Mouse (Mus musculus) myocyte (in vitro differentiated cells): ENCODE measurements around the gene Hist1h2ac. TPM values are rescaled to one million over a fixed set of nuclear protein-coding genes. Genes with fewer than 3 reads are reported as not detected.
"Not testable (repeated sequence)": the region's sequence is repeated elsewhere in the genome, so short reads cannot be mapped to it uniquely, and the experiment has no call there.

ENCODE experiments used
- H3K27me3 ChIP-seq: one replicate; pipeline ENCODE4 v1.6.1; 2011; ENCODE audit not compliant: control insufficient read depth, insufficient read depth, insufficient read length
- H3K36me3 ChIP-seq: one replicate; pipeline ENCODE4 v1.6.1; 2011; ENCODE audit not compliant: control insufficient read depth, insufficient read depth
- H3K4me2 ChIP-seq: one replicate; pipeline ENCODE4 v1.6.1; 2011; ENCODE audit warnings: low read depth, control low read depth
- H3K4me3 ChIP-seq: one replicate; pipeline ENCODE4 v1.5.1; 2011; ENCODE audit warnings: mild to moderate bottlenecking, control low read depth, moderate library complexity
- H3K79me2 ChIP-seq: one replicate; pipeline ENCODE4 v1.6.1; 2011; ENCODE audit not compliant: control insufficient read depth, insufficient read depth
- H3ac ChIP-seq: one replicate; pipeline ENCODE4 v1.6.1; 2011; ENCODE audit not compliant: control insufficient read depth, insufficient read length
- CEBPB ChIP-seq: IDR thresholded peaks from 2 replicates; pipeline ENCODE4 v1.6.1; 2011; ENCODE audit warnings: mild to moderate bottlenecking, moderate library complexity; ENCODE audit not compliant: poor library complexity, insufficient read depth, severe bottlenecking
- E2F4 ChIP-seq: IDR thresholded peaks from one replicate; pipeline ENCODE4 v1.6.1; 2011; ENCODE audit warnings: mild to moderate bottlenecking, control low read depth, moderate library complexity; ENCODE audit not compliant: insufficient read depth
- MAX ChIP-seq: IDR thresholded peaks from one replicate; pipeline ENCODE4 v1.6.1; 2011; ENCODE audit warnings: low read depth, mild to moderate bottlenecking, control low read depth
- MYOD1 ChIP-seq, 3 experiments: IDR thresholded peaks; one replicate each; pipeline ENCODE4 v1.6.1; 2011; ENCODE audit warnings: control low read depth in 2 of 3, low read depth in 2 of 3, mild to moderate bottlenecking in 2 of 3, moderate library complexity in 1 of 3; ENCODE audit not compliant: insufficient read length in 2 of 3, control insufficient read depth in 1 of 3
- MYOG ChIP-seq, 3 experiments: IDR thresholded peaks; one replicate each; pipeline ENCODE4 v1.6.1; 2011; ENCODE audit warnings: control low read depth in 2 of 3, low read depth in 2 of 3, mild to moderate bottlenecking in 2 of 3; ENCODE audit not compliant: insufficient read length in 2 of 3, control insufficient read depth in 1 of 3, insufficient read depth in 1 of 3
- POLR2A ChIP-seq: IDR thresholded peaks from one replicate; pipeline ENCODE4 v1.6.1; 2011; ENCODE audit warnings: low read depth, mild to moderate bottlenecking, control low read depth, moderate library complexity; ENCODE audit not compliant: insufficient read length
- POLR2AphosphoS2 ChIP-seq: IDR thresholded peaks from one replicate; pipeline ENCODE4 v1.6.1; 2011; ENCODE audit warnings: low read depth, control low read depth; ENCODE audit not compliant: insufficient read length
- REST ChIP-seq: IDR thresholded peaks from one replicate; pipeline ENCODE4 v1.6.1; 2011; ENCODE audit warnings: mild to moderate bottlenecking, control low read depth, moderate library complexity; ENCODE audit not compliant: insufficient read depth, insufficient read length
- SRF ChIP-seq: IDR thresholded peaks from one replicate; pipeline ENCODE4 v1.6.1; 2011; ENCODE audit warnings: low read depth; ENCODE audit not compliant: control insufficient read depth, insufficient read length
- TCF12 ChIP-seq: IDR thresholded peaks from one replicate; pipeline ENCODE4 v1.6.1; 2011; ENCODE audit warnings: mild to moderate bottlenecking, control low read depth; ENCODE audit not compliant: poor library complexity, insufficient read depth, severe bottlenecking
- TCF3 ChIP-seq: IDR thresholded peaks from one replicate; pipeline ENCODE4 v1.6.1; 2011; ENCODE audit warnings: low read depth, control low read depth; ENCODE audit not compliant: insufficient read length
- USF1 ChIP-seq: IDR thresholded peaks from one replicate; pipeline ENCODE4 v1.6.1; 2011; ENCODE audit warnings: low read depth, mild to moderate bottlenecking, control low read depth, moderate library complexity
- polyA plus RNA-seq: library from polyadenylated mRNA; unstranded; fragments of >200 nt; fragmentation: generic; extraction: Trizol; gene quantifications from one replicate; pipeline ENCODE4 v1.2.1, GENCODE M21; 2012; ENCODE audit warnings: missing spikeins

Hist1h2ac gene
- polyA plus RNA-seq, 1 experiment: 1.3 TPM

DNA sequence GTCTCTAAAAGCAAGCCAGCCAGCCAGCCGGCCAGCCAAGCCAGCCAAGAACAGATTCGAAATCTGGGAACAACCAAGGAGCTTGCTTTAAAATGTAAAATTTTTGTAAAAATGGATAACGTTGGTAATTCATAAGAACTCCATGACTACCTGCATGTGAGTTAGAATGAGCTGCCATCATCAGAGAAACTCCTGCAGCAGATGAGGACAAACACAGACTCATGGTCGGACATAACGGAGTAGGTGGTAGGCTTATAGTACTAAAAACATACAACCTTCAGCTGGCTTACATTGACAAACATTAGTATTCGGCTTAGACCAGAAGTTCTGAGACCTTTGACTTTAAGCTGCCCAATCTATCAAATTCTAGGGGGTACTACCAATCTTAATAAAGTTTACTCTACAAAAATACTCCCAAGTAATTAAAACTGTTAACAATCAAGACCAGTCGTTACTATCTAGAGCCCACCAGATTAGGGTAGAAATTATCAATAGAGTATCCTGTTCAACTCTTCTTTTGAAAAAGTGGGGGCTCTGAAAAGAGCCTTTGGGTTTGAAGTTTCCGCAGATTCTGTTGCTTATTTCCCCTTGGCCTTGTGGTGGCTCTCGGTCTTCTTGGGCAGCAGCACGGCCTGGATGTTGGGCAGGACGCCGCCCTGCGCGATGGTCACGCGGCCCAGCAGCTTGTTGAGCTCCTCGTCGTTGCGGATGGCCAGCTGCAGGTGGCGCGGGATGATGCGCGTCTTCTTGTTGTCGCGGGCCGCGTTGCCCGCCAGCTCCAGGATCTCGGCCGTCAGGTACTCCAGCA, 597 bp downstream of the Hist1h2ac start:
- peak; percentile 44 for TF ChIP-seq POLR2A
- peak; percentile 15 for TF ChIP-seq POLR2AphosphoS2
- not testable (repeated sequence) for H3K27me3 ChIP-seq, H3ac ChIP-seq, H3K36me3 ChIP-seq
- Histone ChIP-seq H3K4me3 (peak overlapping the region; percentile 24), H3K4me2 (peak overlapping the region; percentile 72), H3K79me2 (peaks cover 20% of the 10 kb centered on the region)

DNA sequence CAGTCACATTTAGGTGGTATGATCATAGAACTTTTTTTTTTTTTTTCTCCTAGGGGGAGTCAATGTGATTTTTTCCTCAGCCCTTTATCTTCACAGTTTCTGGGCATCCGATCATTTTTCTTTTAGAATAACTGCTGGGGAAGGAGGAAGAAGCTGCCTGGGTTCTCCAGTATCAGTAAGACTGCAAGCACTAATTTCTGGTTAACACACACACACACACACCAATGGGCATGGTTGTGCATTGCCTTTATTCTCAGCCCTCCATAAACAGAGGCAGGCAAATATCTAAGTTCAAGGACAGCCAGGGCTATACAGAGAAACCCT, 1.2 kb downstream of the Hist1h2ac start:
- Histone ChIP-seq H3K4me2 (peak overlapping the region; percentile 72), H3K27me3 (no peaks in the 10 kb centered on the region), H3ac (no peak overlapping the region), H3K36me3 (no peaks in the 10 kb centered on the region), H3K4me3 (peak overlapping the region; percentile 24), H3K79me2 (peaks cover 15% of the 10 kb centered on the region)
- TF ChIP-seq POLR2A: no peak
- no peak for TF ChIP-seq MYOG (IDR thresholded peaks at IDR 0.05; ENCODE audit: control insufficient read depth in 1 of 3, insufficient read depth in 1 of 3, insufficient read length in 2 of 3, low read depth in 2 of 3)

DNA sequence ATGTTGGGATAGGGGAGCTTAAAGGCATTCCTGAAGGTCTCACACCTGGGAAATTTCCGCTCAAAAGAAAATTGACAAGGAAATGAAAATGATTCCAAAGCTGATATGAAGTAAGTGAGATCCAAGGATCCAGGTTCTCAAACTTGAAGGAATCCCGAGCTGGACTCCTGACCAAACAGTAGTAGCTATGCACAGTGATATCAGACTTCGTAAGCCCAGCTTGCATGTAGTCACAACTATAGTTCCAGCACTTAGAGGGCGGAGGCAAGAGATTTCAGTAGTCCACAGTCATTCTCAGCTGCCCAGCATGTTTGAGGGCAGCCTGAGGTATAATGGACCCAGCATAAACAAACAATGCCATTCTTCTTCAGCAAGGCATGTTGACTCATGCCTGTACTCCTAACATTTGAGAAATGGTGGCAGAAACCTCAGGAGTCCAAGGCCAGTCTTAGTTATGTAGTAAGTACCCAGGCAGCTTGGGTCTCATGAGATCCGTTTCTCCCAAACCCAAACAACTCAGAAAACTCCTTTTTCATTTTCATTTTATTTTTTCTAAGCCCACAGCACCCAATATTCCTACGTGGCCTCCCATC, 1.7 kb downstream of the Hist1h2ac start:
- H3K79me2 ChIP-seq: peaks cover 13% of the 10 kb centered on the region
- H3K36me3 ChIP-seq: no peaks in the 10 kb centered on the region
- H3ac ChIP-seq: no peak overlapping the region
- peak overlapping the region; percentile 72 for H3K4me2 ChIP-seq
- no peaks in the 10 kb centered on the region for H3K27me3 ChIP-seq
- TF ChIP-seq MYOD1 (IDR thresholded peaks at IDR 0.05; ENCODE audit: control insufficient read depth in 1 of 3, insufficient read length in 2 of 3, low read depth in 2 of 3): no peak
- no peak for TF ChIP-seq CEBPB
- no peak for TF ChIP-seq USF1
- no peak for TF ChIP-seq REST
- no peak for TF ChIP-seq MYOG (IDR thresholded peaks at IDR 0.05; ENCODE audit: control insufficient read depth in 1 of 3, insufficient read depth in 1 of 3, insufficient read length in 2 of 3, low read depth in 2 of 3)
- no peak for TF ChIP-seq POLR2AphosphoS2
- no peak for TF ChIP-seq E2F4
- TF ChIP-seq TCF12: no peak
- no peak for TF ChIP-seq TCF3
- no peak for TF ChIP-seq SRF
- TF ChIP-seq POLR2A: no peak
- TF ChIP-seq MAX: no peak
- H3K4me3 ChIP-seq: peak overlapping the region; percentile 24

DNA sequence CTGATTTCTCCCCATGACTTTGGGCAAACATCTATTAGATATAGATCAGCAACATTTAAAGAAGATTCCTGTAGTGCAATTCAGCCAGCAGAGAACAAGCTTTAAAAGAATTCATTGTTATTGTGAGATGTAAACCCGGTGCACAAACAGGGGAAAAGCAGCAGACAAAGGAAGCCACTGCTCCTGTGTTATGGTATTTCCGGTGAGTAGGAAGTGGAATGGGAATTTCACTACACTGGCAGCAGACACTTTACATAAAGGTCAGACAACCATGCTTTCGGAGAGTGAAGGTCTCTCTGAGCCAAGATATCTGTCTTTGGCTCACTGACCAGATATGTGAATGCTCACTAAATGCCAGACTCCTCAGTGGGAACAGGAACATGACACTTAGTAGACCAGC, 21.2 kb downstream of the Hist1h2ac start:
- H3K79me2 ChIP-seq: no peaks in the 10 kb centered on the region
- H3K4me2 ChIP-seq: no peak overlapping the region
- TF ChIP-seq SRF (no peak), USF1 (no peak), TCF3 (no peak), POLR2A (no peak), MYOG (IDR thresholded peaks at IDR 0.05; ENCODE audit: control insufficient read depth in 1 of 3, insufficient read depth in 1 of 3, insufficient read length in 2 of 3, low read depth in 2 of 3) (no peak), MYOD1 (IDR thresholded peaks at IDR 0.05; ENCODE audit: control insufficient read depth in 1 of 3, insufficient read length in 2 of 3, low read depth in 2 of 3) (no peak), REST (no peak), POLR2AphosphoS2 (no peak), E2F4 (no peak), CEBPB (no peak), TCF12 (no peak), MAX (no peak)
- no peaks in the 10 kb centered on the region for H3K27me3 ChIP-seq
- no peak overlapping the region for H3ac ChIP-seq
- H3K4me3 ChIP-seq: no peak overlapping the region
- H3K36me3 ChIP-seq: no peaks in the 10 kb centered on the region

DNA sequence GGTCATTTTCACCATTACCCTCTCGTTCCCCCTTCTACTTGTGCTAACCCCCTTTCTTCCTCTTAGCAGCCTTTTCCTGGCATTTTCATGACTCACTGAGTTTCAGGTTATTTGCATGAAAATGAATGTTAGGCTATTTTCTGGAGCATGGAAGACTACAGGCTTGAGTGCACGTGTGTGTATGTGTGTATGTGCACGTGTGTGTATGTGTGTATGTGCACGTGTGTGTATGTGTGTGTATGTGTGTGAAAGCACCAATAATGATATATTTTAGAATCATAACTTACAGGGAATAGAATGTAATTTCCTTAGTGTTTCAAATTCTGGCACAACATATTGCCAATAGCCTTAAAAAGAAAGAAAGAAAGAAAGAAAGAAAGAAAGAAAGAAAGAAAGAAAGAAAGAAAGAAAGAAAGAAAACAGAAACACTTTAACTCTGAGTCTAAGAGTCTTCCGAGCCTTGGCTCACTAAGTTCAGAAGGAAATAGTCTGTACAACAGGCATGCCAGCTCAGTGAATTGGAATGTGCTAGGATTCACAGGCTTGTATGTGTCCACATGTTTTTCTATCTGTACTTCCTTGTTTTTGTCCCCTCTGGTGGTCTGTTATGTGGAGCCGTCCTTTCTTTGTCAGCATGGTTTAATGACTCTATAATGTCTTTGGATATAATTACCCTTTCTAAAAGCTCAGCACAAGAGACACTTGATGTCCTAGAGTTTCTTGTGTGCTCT, 23.9 kb downstream of the Hist1h2ac start:
- H3K36me3 ChIP-seq: no peaks in the 10 kb centered on the region

More for the DNA sequence above, 23.9 kb downstream of the Hist1h2ac start:
- TF ChIP-seq TCF12: no peak
- TF ChIP-seq CEBPB: no peak
- no peak for TF ChIP-seq POLR2AphosphoS2
- TF ChIP-seq REST: no peak
- TF ChIP-seq POLR2A: no peak
- TF ChIP-seq MYOG (IDR thresholded peaks at IDR 0.05; ENCODE audit: control insufficient read depth in 1 of 3, insufficient read depth in 1 of 3, insufficient read length in 2 of 3, low read depth in 2 of 3): no peak
- Histone ChIP-seq H3K79me2 (no peaks in the 10 kb centered on the region), H3K4me2 (peak overlapping the region; percentile 3), H3K27me3 (no peaks in the 10 kb centered on the region), H3ac (no peak overlapping the region), H3K4me3 (no peak overlapping the region)

Other genes starting within 250 kb of the Hist1h2ac start
- gene Btn1a1, start 218.0 kb downstream of the Hist1h2ac start, polyA plus RNA-seq: 0.02 TPM
- 0.20 TPM for gene Btn2a2, start 195.1 kb downstream of the Hist1h2ac start, polyA plus RNA-seq
- 21.5 TPM for gene Hist1h4h, start 152.9 kb downstream of the Hist1h2ac start, polyA plus RNA-seq
- gene Hist1h2af, start 150.0 kb downstream of the Hist1h2ac start, polyA plus RNA-seq: 24.4 TPM
- 3.3 TPM for gene Hist1h3g, start 148.5 kb downstream of the Hist1h2ac start, polyA plus RNA-seq
- 1.1 TPM for gene Hist1h2bh, start 140.6 kb downstream of the Hist1h2ac start, polyA plus RNA-seq
- gene Hist1h3f, start 139.9 kb downstream of the Hist1h2ac start, polyA plus RNA-seq: 0.91 TPM
- gene Hist1h4f, start 132.3 kb downstream of the Hist1h2ac start, polyA plus RNA-seq: 4.1 TPM
- 0.65 TPM for gene Hist1h1d, start 130.7 kb downstream of the Hist1h2ac start, polyA plus RNA-seq
- 1.7 TPM for gene Hist1h3e, start 121.6 kb downstream of the Hist1h2ac start, polyA plus RNA-seq
- 4.5 TPM for gene Hist1h2ae, start 112.7 kb downstream of the Hist1h2ac start, polyA plus RNA-seq
- gene Hist1h2bg, start 112.6 kb downstream of the Hist1h2ac start, polyA plus RNA-seq: 7.8 TPM
- 2.1 TPM for gene Hist1h2bf, start 109.8 kb downstream of the Hist1h2ac start, polyA plus RNA-seq
- gene Hist1h2ad, start 109.6 kb downstream of the Hist1h2ac start, polyA plus RNA-seq: 1.6 TPM
- 2.5 TPM for gene Hist1h3d, start 108.2 kb downstream of the Hist1h2ac start, polyA plus RNA-seq
- 1.8 TPM for gene Hist1h4d, start 102.3 kb downstream of the Hist1h2ac start, polyA plus RNA-seq
- 4.3 TPM for gene Hist1h2be, start 62.8 kb downstream of the Hist1h2ac start, polyA plus RNA-seq
- 4.7 TPM for gene Hist1h1e, start 61.4 kb downstream of the Hist1h2ac start, polyA plus RNA-seq
- 113 TPM for gene Hist1h2bc, start 251 bp upstream of the Hist1h2ac start, polyA plus RNA-seq
- gene Hist1h1t, start 11.9 kb upstream of the Hist1h2ac start, polyA plus RNA-seq: 0.05 TPM
- 0.56 TPM for gene Hist1h4c, start 14.5 kb upstream of the Hist1h2ac start, polyA plus RNA-seq
- gene Hfe, start 26.9 kb upstream of the Hist1h2ac start, polyA plus RNA-seq: 5.1 TPM
- gene Hist1h1c, start 54.9 kb upstream of the Hist1h2ac start, polyA plus RNA-seq: 273 TPM
- gene Hist1h3c, start 61.7 kb upstream of the Hist1h2ac start, polyA plus RNA-seq: 2.5 TPM
- gene Hist1h2bb, start 62.8 kb upstream of the Hist1h2ac start, polyA plus RNA-seq: 1.3 TPM
- 2.1 TPM for gene Hist1h2ab, start 67.2 kb upstream of the Hist1h2ac start, polyA plus RNA-seq
- 1.3 TPM for gene Hist1h3b, start 68.3 kb upstream of the Hist1h2ac start, polyA plus RNA-seq
- 5.5 TPM for gene Hist1h4b, start 73.1 kb upstream of the Hist1h2ac start, polyA plus RNA-seq
- 4.2 TPM for gene Hist1h4a, start 77.3 kb upstream of the Hist1h2ac start, polyA plus RNA-seq
- gene Hist1h3a, start 78.4 kb upstream of the Hist1h2ac start, polyA plus RNA-seq: 1.3 TPM
- gene Hist1h1a, start 79.7 kb upstream of the Hist1h2ac start, polyA plus RNA-seq: 0.98 TPM
- gene Trim38, start 86.0 kb upstream of the Hist1h2ac start, polyA plus RNA-seq: not detected
- not detected for gene Slc17a2, start 123.0 kb upstream of the Hist1h2ac start, polyA plus RNA-seq
- not detected for gene Slc17a3, start 155.5 kb upstream of the Hist1h2ac start, polyA plus RNA-seq
- not detected for gene Slc17a1, start 183.8 kb upstream of the Hist1h2ac start, polyA plus RNA-seq
- 0.02 TPM for gene Slc17a4, start 231.1 kb upstream of the Hist1h2ac start, polyA plus RNA-seq